Mouse (Mus musculus) forebrain, embryonic 16.5 days (tissue): ENCODE measurements around the gene Samhd1. TPM values are rescaled to one million over a fixed set of nuclear protein-coding genes. Genes with fewer than 3 reads are reported as not detected.

ENCODE experiments used
- ATAC-seq: fragments of 200-750 bp; cut with Nextera tagmentation; 2 replicates; pipeline ENCODE4 v1.8.0; 2017; ENCODE audit warnings: mild to moderate bottlenecking, moderate library complexity
- H3K27ac ChIP-seq: fragments of 300-500 bp; sonication (generic); 2 replicates; pipeline ENCODE4 v1.5.1; 2014; ENCODE audit warnings: low read length, control low read depth
- H3K27me3 ChIP-seq: fragments of 300-500 bp; sonication (generic); replicated peaks from 2 replicates; pipeline ENCODE4 v1.6.1; 2014; ENCODE audit warnings: low read length; ENCODE audit not compliant: control insufficient read depth, insufficient read depth
- H3K36me3 ChIP-seq: fragments of 300-500 bp; sonication (generic); 2 replicates; pipeline ENCODE4 v1.6.1; 2014; ENCODE audit not compliant: control insufficient read depth, insufficient read depth
- H3K4me1 ChIP-seq: fragments of 300-500 bp; sonication (generic); replicated peaks from 2 replicates; pipeline ENCODE4 v1.6.1; 2014; ENCODE audit warnings: low read length; ENCODE audit not compliant: control insufficient read depth, insufficient read depth
- H3K4me2 ChIP-seq: fragments of 300-500 bp; sonication (generic); 2 replicates; pipeline ENCODE4 v1.6.1; 2014; ENCODE audit warnings: mild to moderate bottlenecking, low read length, control low read depth
- H3K4me3 ChIP-seq: fragments of 300-500 bp; sonication (generic); replicated peaks from 2 replicates; pipeline ENCODE4 v1.5.1; 2014; ENCODE audit warnings: mild to moderate bottlenecking, low read length, control low read depth
- H3K9ac ChIP-seq: fragments of 300-500 bp; sonication (generic); replicated peaks from 2 replicates; pipeline ENCODE4 v1.6.1; 2014; ENCODE audit warnings: low read depth, low read length, control low read depth
- H3K9me3 ChIP-seq: fragments of 300-500 bp; sonication (generic); 2 replicates; pipeline ENCODE4 v1.6.1; 2016; ENCODE audit warnings: low read length; ENCODE audit not compliant: control insufficient read depth
- WGBS: fragments of 180-500 bp; shearing (Covaris S2); extraction: QIAGEN DNeasy Blood & Tissue Kit; methylation state at CpG from one replicate; pipeline ENCODE4 v1.1.7; 2014; 5-methylcytosine and 5-hydroxymethylcytosine counted together
- polyA plus RNA-seq: library from polyadenylated mRNA; unstranded; fragments of >200 nt; fragmentation: Nextera tagmentation; extraction: Ambion mirVana; gene quantifications from 2 replicates; pipeline ENCODE4 v1.2.1, GENCODE M21; 2015

Samhd1 gene
- polyA plus RNA-seq, 1 experiment from 2014 or later = 10.2 TPM

DNA sequence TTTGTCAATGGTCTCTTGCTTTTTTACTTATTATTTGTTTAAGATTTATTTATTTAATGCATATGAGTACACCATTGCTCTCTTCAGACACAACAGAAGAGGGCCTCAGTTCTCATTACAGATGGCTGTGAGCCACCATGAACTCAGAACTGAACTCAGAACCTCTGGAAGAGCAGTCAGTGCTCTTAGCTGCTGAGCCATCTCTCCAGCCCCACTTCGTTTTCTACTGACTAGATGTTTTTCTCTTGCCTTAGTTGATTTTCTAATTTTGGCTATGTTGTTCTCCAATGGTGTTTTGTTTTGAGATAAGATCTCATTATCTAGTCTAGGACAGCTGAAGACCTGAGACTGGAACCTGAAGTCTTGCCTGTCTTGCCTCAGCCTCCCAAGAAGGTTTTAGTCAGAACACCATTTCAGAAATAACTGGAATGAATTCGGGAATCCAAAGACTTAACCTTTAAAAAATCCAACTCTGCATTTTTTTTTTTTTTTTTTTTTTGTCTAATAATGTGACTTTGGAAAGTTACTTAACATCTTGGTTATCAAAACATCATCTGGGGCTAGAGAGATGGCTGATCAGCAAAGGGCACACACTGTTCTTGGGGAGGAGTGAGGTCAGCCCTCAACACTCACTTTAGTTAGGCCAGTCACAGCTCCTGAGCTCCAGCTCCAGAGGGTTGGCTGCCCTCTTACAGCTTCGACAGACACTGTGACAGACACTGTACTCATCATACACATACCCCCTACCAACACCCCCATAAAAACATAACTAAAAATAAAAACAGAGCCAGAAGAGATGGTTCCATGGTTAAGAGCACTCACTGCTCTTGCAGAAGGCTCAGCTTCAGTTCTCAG is 2.2 kb downstream of the Samhd1 start:
- Histone ChIP-seq H3K36me3 (no peaks in the 10 kb centered on the region), H3K4me3 (no peak overlapping the region), H3K4me2 (no peak overlapping the region), H3K27me3 (no peaks in the 10 kb centered on the region), H3K27ac (no peak overlapping the region), H3K4me1 (peaks cover 5% of the 10 kb centered on the region), H3K9me3 (no peaks in the 10 kb centered on the region), H3K9ac (no peak overlapping the region)
- WGBS = 83% methylated on average over 3 of the region's 3 CpGs
- ATAC-seq = no peak

- Histone ChIP-seq H3K4me3 (no peak overlapping the region), H3K27me3 (no peaks in the 10 kb centered on the region), H3K27ac (no peak overlapping the region), H3K9ac (no peak overlapping the region), H3K4me2 (no peak overlapping the region), H3K9me3 (no peaks in the 10 kb centered on the region), H3K4me1 (peaks cover 5% of the 10 kb centered on the region), H3K36me3 (no peaks in the 10 kb centered on the region)
- 92% methylated on average over 1 of the region's 1 CpGs for WGBS
- no peak for ATAC-seq
Observed at GRCm38 (mm10) chr2:157132086-157132485, 3.0 kb downstream of the Samhd1 start.

DNA sequence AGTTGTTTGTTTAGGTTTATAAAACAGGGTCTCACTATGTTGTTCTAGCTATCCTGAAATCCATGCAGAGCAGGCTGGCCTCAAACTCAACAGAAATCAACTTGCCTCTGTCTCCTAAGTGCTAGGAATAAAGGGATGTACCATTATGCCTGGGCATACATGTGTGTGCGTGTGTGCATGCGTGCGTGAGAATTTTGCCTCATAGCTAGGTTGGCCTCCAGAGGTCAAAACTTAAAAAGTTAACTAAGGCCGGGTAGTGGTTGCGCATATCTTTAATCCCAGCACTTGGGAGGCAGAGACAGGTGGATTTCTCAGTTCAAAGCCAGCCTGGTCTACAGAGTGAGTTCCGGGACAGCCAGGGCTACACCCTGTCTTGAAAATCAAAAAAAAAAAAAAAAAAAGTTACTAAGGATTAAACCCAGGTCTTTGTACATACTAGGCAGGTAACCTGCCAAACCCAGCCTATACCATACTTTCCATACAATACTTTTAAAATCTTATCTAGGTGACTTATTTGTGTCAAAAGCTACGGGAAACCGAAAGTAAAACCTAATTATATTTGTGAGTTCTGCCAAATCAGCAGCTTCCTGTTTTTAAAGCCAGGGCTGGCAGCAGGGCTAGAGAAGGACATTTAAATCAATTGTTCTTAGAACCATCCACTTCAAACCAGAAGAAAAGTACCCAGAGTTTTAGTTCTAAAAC is 4.1 kb downstream of the Samhd1 start:
- Histone ChIP-seq H3K9me3 (no peaks in the 10 kb centered on the region), H3K9ac (no peak overlapping the region), H3K27ac (no peak overlapping the region), H3K4me2 (no peak overlapping the region), H3K4me3 (no peak overlapping the region), H3K36me3 (no peaks in the 10 kb centered on the region), H3K27me3 (no peaks in the 10 kb centered on the region), H3K4me1 (peaks cover 5% of the 10 kb centered on the region)
- no peak for ATAC-seq
- WGBS = 90% methylated on average over 8 of the region's 8 CpGs

DNA sequence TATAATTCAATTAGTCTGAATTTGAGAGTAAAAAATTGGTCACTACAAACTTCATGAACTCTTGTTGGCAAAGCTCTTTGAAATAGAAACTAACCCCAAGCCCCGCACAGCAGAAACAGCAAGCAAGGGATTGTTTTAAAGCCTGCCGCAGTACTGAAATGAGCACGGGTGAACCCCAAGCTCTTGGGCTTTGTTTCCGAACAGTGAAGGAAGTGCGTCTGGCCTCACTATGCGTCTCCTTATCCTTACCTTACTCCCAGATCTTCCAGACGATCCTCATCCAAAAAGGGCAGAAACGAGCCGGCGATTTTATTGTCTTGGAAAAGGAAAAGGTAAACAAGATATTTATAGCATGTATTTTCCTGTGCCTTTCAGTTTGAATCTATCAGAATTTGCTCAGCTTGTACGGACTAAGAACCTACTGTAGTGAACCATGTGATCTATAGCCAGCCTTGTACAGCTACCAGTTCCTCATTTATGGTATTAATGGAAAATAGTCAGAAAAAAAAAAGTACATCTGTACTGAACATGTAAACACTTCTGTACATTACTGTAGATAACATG is 5.4 kb downstream of the Samhd1 start:
- H3K4me2 ChIP-seq = no peak overlapping the region
- H3K9ac ChIP-seq = no peak overlapping the region
- no peak overlapping the region for H3K27ac ChIP-seq
- H3K9me3 ChIP-seq = no peaks in the 10 kb centered on the region
- no peak for ATAC-seq
- no peak overlapping the region for H3K4me3 ChIP-seq
- WGBS = 79% methylated on average over 11 of the region's 11 CpGs
- no peaks in the 10 kb centered on the region for H3K27me3 ChIP-seq
- H3K36me3 ChIP-seq = no peaks in the 10 kb centered on the region
- H3K4me1 ChIP-seq = peaks cover 5% of the 10 kb centered on the region

GRCm38 (mm10) chr2:157129096-157129495 is 6.0 kb downstream of the Samhd1 start:
- 91% methylated on average over 4 of the region's 4 CpGs for WGBS
- no peak overlapping the region for H3K9ac ChIP-seq
- H3K4me3 ChIP-seq = no peak overlapping the region
- no peak overlapping the region for H3K27ac ChIP-seq
- no peaks in the 10 kb centered on the region for H3K27me3 ChIP-seq
- H3K9me3 ChIP-seq = no peaks in the 10 kb centered on the region
- H3K4me1 ChIP-seq = peaks cover under 1% of the 10 kb centered on the region
- H3K36me3 ChIP-seq = no peaks in the 10 kb centered on the region
- no peak for ATAC-seq
- no peak overlapping the region for H3K4me2 ChIP-seq

DNA sequence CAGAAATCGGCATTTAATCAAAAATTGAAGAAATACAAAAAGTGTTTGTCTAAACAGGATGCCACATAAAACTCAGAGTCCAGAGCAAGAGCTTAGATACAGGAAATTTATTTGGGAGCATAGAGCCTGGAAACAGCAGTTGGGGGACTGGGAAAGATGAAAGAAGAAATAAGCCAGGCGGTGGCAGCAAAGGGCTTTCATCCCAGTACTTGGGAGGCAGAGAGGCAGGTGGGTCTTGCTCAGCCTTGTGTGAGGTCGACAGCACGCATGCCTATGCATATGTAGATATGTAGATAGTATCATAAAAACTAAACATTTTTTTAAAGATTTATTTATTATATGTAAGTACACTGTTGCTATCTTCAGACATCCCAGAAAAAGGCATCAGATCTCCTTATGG is 7.0 kb downstream of the Samhd1 start:
- WGBS = 65% methylated on average over 4 of the region's 4 CpGs
- no peak overlapping the region for H3K9ac ChIP-seq

GRCm38 (mm10) chr2:157127370-157127769 is 7.7 kb downstream of the Samhd1 start:
- no peaks in the 10 kb centered on the region for H3K4me1 ChIP-seq
- no peak for ATAC-seq
- H3K4me2 ChIP-seq = no peak overlapping the region
- H3K27me3 ChIP-seq = no peaks in the 10 kb centered on the region
- H3K9me3 ChIP-seq = no peaks in the 10 kb centered on the region
- H3K36me3 ChIP-seq = no peaks in the 10 kb centered on the region
- 84% methylated on average over 3 of the region's 3 CpGs for WGBS
- no peak overlapping the region for H3K27ac ChIP-seq
- no peak overlapping the region for H3K9ac ChIP-seq
- no peak overlapping the region for H3K4me3 ChIP-seq

More for the DNA sequence above, 7.0 kb downstream of the Samhd1 start:
- H3K27ac ChIP-seq = no peak overlapping the region
- no peaks in the 10 kb centered on the region for H3K36me3 ChIP-seq
- H3K27me3 ChIP-seq = no peaks in the 10 kb centered on the region
- H3K4me1 ChIP-seq = no peaks in the 10 kb centered on the region
- no peaks in the 10 kb centered on the region for H3K9me3 ChIP-seq
- no peak for ATAC-seq
- no peak overlapping the region for H3K4me3 ChIP-seq
- no peak overlapping the region for H3K4me2 ChIP-seq

- Histone ChIP-seq H3K4me1 (no peaks in the 10 kb centered on the region), H3K36me3 (no peaks in the 10 kb centered on the region), H3K27me3 (no peaks in the 10 kb centered on the region), H3K9me3 (no peaks in the 10 kb centered on the region), H3K27ac (no peak overlapping the region), H3K4me3 (no peak overlapping the region), H3K4me2 (no peak overlapping the region), H3K9ac (no peak overlapping the region)
- no peak for ATAC-seq
- WGBS = 90% methylated on average over 3 of the region's 3 CpGs
Observed at GRCm38 (mm10) chr2:157125246-157125645, 9.8 kb downstream of the Samhd1 start.

DNA sequence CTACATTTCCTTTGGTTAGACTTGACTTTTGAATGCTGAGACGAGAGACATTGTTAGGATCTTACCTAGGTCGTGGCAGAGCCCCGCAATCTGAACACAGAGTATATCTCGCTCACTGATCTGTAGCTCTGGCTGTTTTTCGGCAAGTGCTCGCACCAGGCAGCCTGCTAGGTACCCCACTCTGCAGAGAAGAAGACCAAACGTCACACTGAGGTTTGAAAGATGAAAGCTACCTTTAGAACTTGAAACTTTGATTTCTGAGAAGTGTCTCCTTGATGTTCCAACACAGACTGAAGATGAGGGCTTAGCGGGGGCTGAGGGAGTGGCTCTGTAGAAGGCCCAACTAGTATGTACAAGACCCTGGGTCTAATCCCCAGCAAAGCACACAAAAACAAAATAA is 13.3 kb downstream of the Samhd1 start:
- Histone ChIP-seq H3K27me3 (no peaks in the 10 kb centered on the region), H3K4me3 (no peak overlapping the region), H3K9ac (no peak overlapping the region), H3K9me3 (no peaks in the 10 kb centered on the region), H3K36me3 (no peaks in the 10 kb centered on the region), H3K4me1 (no peaks in the 10 kb centered on the region), H3K4me2 (no peak overlapping the region), H3K27ac (no peak overlapping the region)
- 92% methylated on average over 8 of the region's 8 CpGs for WGBS
- ATAC-seq = no peak
